Mouse (Mus musculus) cerebellum, postnatal 25 days (tissue): ENCODE measurements around the gene Ppif.
A peak's percentile ranks its signal among the peaks of the same experiment; 100 is the strongest.

Source experiments
- DNase-seq, 2 experiments: peaks; one replicate each; pipeline ENCODE4 v3.0.0; 2021; ENCODE audit warnings: mixed read lengths in 2 of 2

Ppif gene

GRCm38 (mm10) chr14:25695059-25695458, 1.1 kb downstream of the Ppif start:
- DNase-seq = no peak

GRCm38 (mm10) chr14:25696356-25696755, 2.4 kb downstream of the Ppif start:
- no peak for DNase-seq

- DNase-seq = no peak
Observed at GRCm38 (mm10) chr14:25701986-25702385, 8.0 kb downstream of the Ppif start.

GRCm38 (mm10) chr14:25707691-25708181, 13.8 kb downstream of the Ppif start:
- peak in 1 of 2 experiments; percentile 48 for DNase-seq

- DNase-seq = no peak
Observed at GRCm38 (mm10) chr14:25708451-25708850, 14.5 kb downstream of the Ppif start.

GRCm38 (mm10) chr14:25708917-25709316, 15.0 kb downstream of the Ppif start:
- DNase-seq = no peak

- DNase-seq = no peak
Observed at GRCm38 (mm10) chr14:25710073-25710472, 16.1 kb downstream of the Ppif start.

GRCm38 (mm10) chr14:25710681-25711080, 16.7 kb downstream of the Ppif start:
- DNase-seq = no peak

- no peak for DNase-seq
Observed at GRCm38 (mm10) chr14:25711177-25711576, 17.2 kb downstream of the Ppif start.

- DNase-seq = no peak
Observed at GRCm38 (mm10) chr14:25711602-25712001, 17.6 kb downstream of the Ppif start.

GRCm38 (mm10) chr14:25713443-25713842, 19.5 kb downstream of the Ppif start:
- DNase-seq = peak in 1 of 2 experiments; percentile 56

- no peak for DNase-seq
Observed at GRCm38 (mm10) chr14:25716528-25716927, 22.6 kb downstream of the Ppif start.

GRCm38 (mm10) chr14:25717718-25718117, 23.8 kb downstream of the Ppif start:
- DNase-seq = peak in 1 of 2 experiments; percentile 31

GRCm38 (mm10) chr14:25718471-25718870, 24.5 kb downstream of the Ppif start:
- DNase-seq = no peak

GRCm38 (mm10) chr14:25719371-25719770, 25.4 kb downstream of the Ppif start:
- no peak for DNase-seq

- no peak for DNase-seq
Observed at GRCm38 (mm10) chr14:25720962-25721707, 27.2 kb downstream of the Ppif start.

- peak; percentile 48 to 63 for DNase-seq
Observed at GRCm38 (mm10) chr14:25725032-25725497, 31.1 kb downstream of the Ppif start.

- DNase-seq = peak in 1 of 2 experiments; percentile 27
Observed at GRCm38 (mm10) chr14:25725690-25726089, 31.7 kb downstream of the Ppif start.

- peak; percentile 45 to 65 for DNase-seq
Observed at GRCm38 (mm10) chr14:25726226-25727148, 32.5 kb downstream of the Ppif start.

GRCm38 (mm10) chr14:25727149-25727510, 33.2 kb downstream of the Ppif start:
- no peak for DNase-seq

- DNase-seq = peak; percentile 21 to 36
Observed at GRCm38 (mm10) chr14:25734736-25735716, 41.1 kb downstream of the Ppif start.

GRCm38 (mm10) chr14:25736140-25736539, 42.2 kb downstream of the Ppif start:
- no peak for DNase-seq
